Mouse (Mus musculus) neural tube, embryonic 13.5 days (tissue): Measurements from ENCODE around the gene Kazald1. TPM values are rescaled to one million over a fixed set of nuclear protein-coding genes. Genes with fewer than 3 reads are reported as not detected.
A peak's percentile ranks its signal among the peaks of the same experiment; 100 is the strongest.
"Not testable (repeated sequence)": the region's sequence is repeated elsewhere in the genome, so short reads cannot be mapped to it uniquely, and the experiment has no call there.

Experiments used
- ATAC-seq: fragments of 200-750 bp; cut with Nextera tagmentation; 2 replicates; pipeline ENCODE4 v1.8.0; 2017; ENCODE audit warnings: low read depth, mild to moderate bottlenecking, moderate TSS enrichment, moderate library complexity
- H3K27ac ChIP-seq: fragments of 300-500 bp; sonication (generic); replicated peaks from 2 replicates; pipeline ENCODE4 v1.5.1; 2015; ENCODE audit warnings: moderate library complexity, mild to moderate bottlenecking, inconsistent platforms
- H3K27me3 ChIP-seq: fragments of 300-500 bp; sonication (generic); 2 replicates; pipeline ENCODE4 v1.6.1; 2015; ENCODE audit warnings: mild to moderate bottlenecking, inconsistent platforms
- H3K36me3 ChIP-seq: fragments of 300-500 bp; sonication (generic); 2 replicates; pipeline ENCODE4 v1.6.1; 2015; ENCODE audit warnings: mild to moderate bottlenecking, inconsistent platforms
- H3K4me1 ChIP-seq: fragments of 300-500 bp; sonication (generic); replicated peaks from 2 replicates; pipeline ENCODE4 v1.6.1; 2015; ENCODE audit warnings: inconsistent platforms
- H3K4me2 ChIP-seq: fragments of 300-500 bp; sonication (generic); 2 replicates; pipeline ENCODE4 v1.6.1; 2015; ENCODE audit warnings: inconsistent platforms, mild to moderate bottlenecking, moderate library complexity
- H3K4me3 ChIP-seq: fragments of 300-500 bp; sonication (generic); 2 replicates; pipeline ENCODE4 v1.5.1; 2015; ENCODE audit warnings: mild to moderate bottlenecking, inconsistent platforms
- H3K9ac ChIP-seq: fragments of 300-500 bp; sonication (generic); 2 replicates; pipeline ENCODE4 v1.6.1; 2015; ENCODE audit warnings: moderate library complexity, mild to moderate bottlenecking, inconsistent platforms
- H3K9me3 ChIP-seq: fragments of 300-500 bp; sonication (generic); 2 replicates; pipeline ENCODE4 v1.6.1; 2016; ENCODE audit warnings: inconsistent platforms
- WGBS: fragments of 180-500 bp; shearing (Covaris S2); methylation state at CpG from one replicate; pipeline ENCODE4 v1.1.7; 2015; 5-methylcytosine and 5-hydroxymethylcytosine counted together
- polyA plus RNA-seq: library from polyadenylated mRNA; unstranded; fragments of >200 nt; fragmentation: Nextera tagmentation; extraction: Ambion mirVana; gene quantifications from 2 replicates; pipeline ENCODE4 v1.2.1, GENCODE M21; 2015

Kazald1 gene
- polyA plus RNA-seq, 1 experiment from 2014 or later = 2.5 TPM

- not testable (repeated sequence) for H3K36me3 ChIP-seq, H3K4me2 ChIP-seq, H3K9ac ChIP-seq, ATAC-seq, H3K4me3 ChIP-seq, H3K27ac ChIP-seq, H3K4me1 ChIP-seq, H3K9me3 ChIP-seq
- H3K27me3 ChIP-seq = peaks cover 14% of the 10 kb centered on the region; the same call in 1 of the 2 replicates
- 95% methylated on average over 7 of the region's 7 CpGs for WGBS
Measured at GRCm38 (mm10) chr19:45038198-45038597, 36.8 kb upstream of the Kazald1 start.

DNA sequence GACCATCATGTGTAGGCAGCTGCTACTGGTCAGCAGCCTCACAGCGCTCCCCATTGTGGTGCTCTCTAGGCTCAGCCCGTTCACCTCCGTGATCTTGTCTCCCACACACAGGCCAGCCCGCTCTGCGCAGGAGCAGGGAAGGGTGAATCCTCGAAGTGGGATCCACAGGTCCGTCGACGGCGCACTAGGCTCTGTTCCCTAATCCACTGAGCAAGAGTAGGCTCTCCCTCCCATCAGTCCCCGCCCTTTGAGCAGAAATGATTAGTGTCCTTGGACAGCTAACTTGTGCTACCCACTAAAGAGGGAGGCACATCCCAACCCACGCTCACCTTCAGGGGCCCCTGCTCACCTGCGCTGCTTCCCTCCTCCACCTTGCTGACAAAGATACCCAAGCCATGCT, 34.8 kb upstream of the Kazald1 start:
- Histone ChIP-seq H3K4me2 (no peak overlapping the region), H3K9ac (no peak overlapping the region), H3K27me3 (peaks cover 29% of the 10 kb centered on the region), H3K36me3 (no peaks in the 10 kb centered on the region), H3K4me3 (no peak overlapping the region), H3K4me1 (0 out of 2 replicates have a peak, but pooled peaks cover 2% of the 10 kb centered on the region), H3K9me3 (no peaks in the 10 kb centered on the region), H3K27ac (no peak overlapping the region)
- 57% methylated on average over 13 of the region's 13 CpGs for WGBS
- peak; percentile 8; the same call in 1 of the 2 replicates for ATAC-seq

GRCm38 (mm10) chr19:45044389-45044927, 30.6 kb upstream of the Kazald1 start:
- peaks cover 33% of the 10 kb centered on the region for H3K4me1 ChIP-seq
- no peak overlapping the region for H3K27ac ChIP-seq
- peaks cover 34% of the 10 kb centered on the region for H3K27me3 ChIP-seq
- H3K4me3 ChIP-seq = no peak overlapping the region
- H3K4me2 ChIP-seq = no peak overlapping the region
- no peak overlapping the region for H3K9ac ChIP-seq
- peaks cover under 1% of the 10 kb centered on the region; the same call in 1 of the 2 replicates for H3K36me3 ChIP-seq
- 59% methylated on average over 11 of the region's 11 CpGs for WGBS
- H3K9me3 ChIP-seq = no peaks in the 10 kb centered on the region
- no peak for ATAC-seq

DNA sequence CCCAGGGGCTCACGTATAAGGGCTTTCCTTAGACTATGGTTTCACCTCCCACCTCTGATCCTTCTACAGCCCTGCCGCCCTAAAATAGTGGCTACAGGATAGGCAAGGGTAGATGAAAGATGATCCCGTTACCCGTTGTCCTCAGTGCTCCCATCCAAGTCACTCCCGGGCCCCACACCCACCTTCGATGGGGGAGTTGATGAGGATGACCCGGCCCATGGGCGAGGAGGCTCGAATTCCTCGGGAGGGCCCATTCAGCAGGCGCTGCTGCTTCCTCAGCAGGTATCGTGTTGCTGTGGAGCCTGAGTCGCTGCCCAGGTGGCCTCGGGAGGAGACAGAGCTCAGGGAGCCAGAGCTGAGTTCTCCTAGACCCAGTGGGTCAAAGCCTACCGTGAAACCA, 29.8 kb upstream of the Kazald1 start:
- no peak overlapping the region for H3K27ac ChIP-seq
- H3K27me3 ChIP-seq = peaks cover 28% of the 10 kb centered on the region
- peaks cover 40% of the 10 kb centered on the region for H3K4me1 ChIP-seq
- 47% methylated on average over 15 of the region's 15 CpGs for WGBS
- H3K9me3 ChIP-seq = no peaks in the 10 kb centered on the region
- peaks cover 8% of the 10 kb centered on the region for H3K36me3 ChIP-seq
- ATAC-seq = no peak
- no peak overlapping the region for H3K4me3 ChIP-seq
- no peak overlapping the region for H3K4me2 ChIP-seq
- no peak overlapping the region for H3K9ac ChIP-seq

- Histone ChIP-seq H3K4me3 (peak within 1 kb of the TSS; percentile 59), H3K9me3 (no peaks in the 10 kb centered on the region), H3K27ac (peak within 1 kb of the TSS; percentile 93), H3K36me3 (peaks cover 12% of the 10 kb centered on the region), H3K27me3 (peaks cover 27% of the 10 kb centered on the region), H3K9ac (peak within 1 kb of the TSS; percentile 82), H3K4me2 (peak within 1 kb of the TSS; percentile 81), H3K4me1 (peaks cover 44% of the 10 kb centered on the region)
- 83% methylated on average over 5 of the region's 5 CpGs for WGBS
- no peak for ATAC-seq
Measured at GRCm38 (mm10) chr19:45045651-45046050, 29.4 kb upstream of the Kazald1 start, which contains the start of gene Pdzd7. Gene Pdzd7 (minus strand): TSS chr19:45045717.

DNA sequence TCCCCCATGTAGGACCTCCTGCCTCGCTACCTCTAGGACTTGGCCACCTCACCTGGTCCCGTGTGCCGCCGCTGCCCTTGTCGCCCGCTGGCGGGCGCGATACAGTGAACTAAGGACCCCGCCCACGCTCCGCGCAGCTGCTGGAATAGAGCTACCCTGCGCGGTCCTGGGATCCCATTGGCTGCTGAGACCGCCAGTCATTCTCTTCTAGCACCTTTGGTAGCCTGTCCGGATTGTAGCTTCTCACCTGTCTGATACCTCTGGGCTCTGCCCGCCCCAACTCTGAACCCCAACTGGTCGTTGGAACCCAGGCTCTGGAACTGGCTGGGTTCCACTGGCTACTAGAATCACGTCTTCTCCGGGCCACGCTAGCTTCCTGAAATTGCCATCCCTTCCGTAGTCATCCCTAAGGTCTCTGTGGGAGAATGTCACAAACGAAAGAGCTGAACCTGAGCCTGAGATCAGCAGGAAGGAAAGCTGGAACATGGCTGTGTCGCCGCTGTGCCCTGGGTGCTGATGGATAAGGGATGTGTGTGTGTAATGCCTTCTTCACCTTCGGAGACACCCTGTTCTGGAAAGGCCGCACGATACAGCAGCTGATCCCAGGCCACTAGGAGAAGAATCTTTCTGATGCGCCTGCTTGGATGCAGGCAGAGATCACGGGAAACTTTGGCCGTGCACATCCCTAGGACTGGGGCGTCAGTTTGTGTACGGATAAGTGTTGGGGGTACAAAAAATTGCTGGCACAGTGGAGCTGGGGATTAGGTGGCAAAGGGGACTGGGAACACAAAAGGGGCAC, 28.3 kb upstream of the Kazald1 start:
- Histone ChIP-seq H3K9ac (peak overlapping the region; percentile 82), H3K9me3 (no peaks in the 10 kb centered on the region), H3K36me3 (peaks cover 23% of the 10 kb centered on the region), H3K4me1 (peaks cover 44% of the 10 kb centered on the region), H3K4me2 (peak overlapping the region; percentile 81), H3K27ac (peak overlapping the region; percentile 93), H3K27me3 (peaks cover 27% of the 10 kb centered on the region), H3K4me3 (peak overlapping the region; percentile 59)
- peak; percentile 64 for ATAC-seq
- WGBS = 2% methylated on average over 34 of the region's 34 CpGs

GRCm38 (mm10) chr19:45047417-45047934, 27.6 kb upstream of the Kazald1 start, which contains the start of gene Sfxn3:
Gene Sfxn3 (plus strand): TSS chr19:45047503.
- Histone ChIP-seq H3K4me3 (peak within 1 kb of the TSS; percentile 59), H3K4me1 (peaks cover 44% of the 10 kb centered on the region), H3K36me3 (peaks cover 30% of the 10 kb centered on the region), H3K27ac (peak within 1 kb of the TSS; percentile 93), H3K4me2 (peak within 1 kb of the TSS; percentile 81), H3K9me3 (no peaks in the 10 kb centered on the region), H3K27me3 (peaks cover 27% of the 10 kb centered on the region), H3K9ac (peak within 1 kb of the TSS; percentile 82)
- 0% methylated on average over 26 of the region's 26 CpGs for WGBS
- peak; percentile 88 for ATAC-seq

DNA sequence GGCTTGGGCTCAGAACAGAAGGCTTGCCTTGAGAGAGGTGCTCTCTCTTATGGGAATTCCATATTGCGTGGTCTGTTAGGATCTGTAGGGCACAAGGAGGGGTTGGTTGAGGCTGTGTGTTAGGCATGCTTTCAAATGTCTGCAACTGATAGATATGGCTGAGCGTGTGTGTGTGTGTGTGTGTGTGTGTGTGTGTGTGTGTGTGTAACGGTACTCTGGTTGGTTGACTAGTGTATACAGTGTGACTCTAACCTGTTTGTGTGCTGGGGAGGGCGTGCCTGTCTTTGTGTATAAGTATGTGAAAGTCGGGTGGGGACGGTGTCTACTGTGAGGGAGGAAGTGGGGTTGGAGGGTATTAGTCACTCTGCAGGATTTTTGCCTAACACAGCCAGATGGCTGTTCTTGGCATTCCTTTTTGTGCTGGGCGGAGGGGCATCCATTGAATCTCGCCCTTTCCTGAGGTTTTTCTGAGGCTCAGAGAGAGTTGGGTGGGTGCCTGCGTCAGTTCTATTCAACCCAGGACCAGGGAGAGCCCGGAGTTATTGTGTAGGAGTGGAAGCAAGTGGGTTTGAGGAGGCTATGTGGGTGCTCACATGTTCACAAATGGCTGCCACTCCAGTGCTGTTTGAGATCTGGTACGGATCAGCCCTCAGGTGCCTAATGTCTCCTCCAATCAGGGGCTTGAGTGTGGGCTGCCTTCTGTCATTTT, 27.0 kb upstream of the Kazald1 start:
- Histone ChIP-seq H3K4me3 (peak overlapping the region; percentile 59), H3K27me3 (peaks cover 26% of the 10 kb centered on the region), H3K9ac (peak overlapping the region; percentile 82), H3K36me3 (peaks cover 37% of the 10 kb centered on the region), H3K4me1 (peaks cover 44% of the 10 kb centered on the region), H3K27ac (peak overlapping the region; percentile 93), H3K9me3 (no peaks in the 10 kb centered on the region), H3K4me2 (peak overlapping the region; percentile 81)
- peak; percentile 75 for ATAC-seq
- 43% methylated on average over 11 of the region's 11 CpGs for WGBS

DNA sequence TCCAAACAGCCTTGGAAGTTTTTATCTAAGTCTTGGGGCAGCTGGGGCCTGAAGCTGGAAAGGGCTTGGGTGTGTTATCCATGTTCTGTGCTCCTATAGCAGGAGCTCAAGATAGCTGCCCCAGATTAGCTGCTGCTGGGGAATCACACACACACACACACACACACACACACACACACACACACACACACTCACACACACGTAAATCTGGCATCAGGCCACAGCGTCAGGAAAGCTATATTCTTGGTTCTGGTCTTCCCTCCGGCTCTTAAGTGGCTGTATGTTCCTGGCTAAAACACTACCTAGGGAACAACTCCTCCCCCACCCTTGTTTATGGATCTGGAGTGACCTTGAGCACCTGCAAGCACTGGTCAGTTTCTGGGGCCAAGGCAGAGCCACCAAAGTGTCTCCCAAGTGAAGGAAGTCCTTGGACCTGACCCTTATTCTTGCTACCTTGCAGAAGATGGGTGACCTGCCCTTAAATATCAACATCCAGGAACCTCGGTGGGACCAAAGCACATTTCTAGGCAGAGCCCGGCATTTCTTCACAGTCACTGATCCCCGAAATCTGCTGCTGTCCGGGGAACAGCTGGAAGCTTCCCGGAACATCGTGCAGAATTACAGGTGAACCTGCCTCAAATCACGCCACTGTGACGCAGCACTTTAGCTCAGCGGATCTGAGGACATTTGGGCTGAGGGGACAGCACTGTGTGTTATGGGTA, 26.2 kb upstream of the Kazald1 start:
- ATAC-seq = no peak
- Histone ChIP-seq H3K4me2 (peak overlapping the region; percentile 81), H3K9ac (peak overlapping the region; percentile 82), H3K36me3 (peaks cover 44% of the 10 kb centered on the region), H3K4me3 (peak overlapping the region; percentile 59), H3K27me3 (peaks cover 22% of the 10 kb centered on the region), H3K27ac (peak overlapping the region; percentile 93), H3K4me1 (peaks cover 44% of the 10 kb centered on the region), H3K9me3 (no peaks in the 10 kb centered on the region)
- 85% methylated on average over 12 of the region's 12 CpGs for WGBS

GRCm38 (mm10) chr19:45049523-45049922, 25.5 kb upstream of the Kazald1 start:
- peaks cover 42% of the 10 kb centered on the region for H3K4me1 ChIP-seq
- no peak for ATAC-seq
- peaks cover 51% of the 10 kb centered on the region for H3K36me3 ChIP-seq
- H3K9me3 ChIP-seq = no peaks in the 10 kb centered on the region
- peak overlapping the region; percentile 81 for H3K4me2 ChIP-seq
- 78% methylated on average over 9 of the region's 9 CpGs for WGBS
- H3K27ac ChIP-seq = no peak overlapping the region
- H3K4me3 ChIP-seq = no peak overlapping the region; the same call in 1 of the 2 replicates
- H3K9ac ChIP-seq = 0 out of 2 replicates have a peak overlapping the region, but pooled peaks have one; percentile 12
- peaks cover 17% of the 10 kb centered on the region for H3K27me3 ChIP-seq

DNA sequence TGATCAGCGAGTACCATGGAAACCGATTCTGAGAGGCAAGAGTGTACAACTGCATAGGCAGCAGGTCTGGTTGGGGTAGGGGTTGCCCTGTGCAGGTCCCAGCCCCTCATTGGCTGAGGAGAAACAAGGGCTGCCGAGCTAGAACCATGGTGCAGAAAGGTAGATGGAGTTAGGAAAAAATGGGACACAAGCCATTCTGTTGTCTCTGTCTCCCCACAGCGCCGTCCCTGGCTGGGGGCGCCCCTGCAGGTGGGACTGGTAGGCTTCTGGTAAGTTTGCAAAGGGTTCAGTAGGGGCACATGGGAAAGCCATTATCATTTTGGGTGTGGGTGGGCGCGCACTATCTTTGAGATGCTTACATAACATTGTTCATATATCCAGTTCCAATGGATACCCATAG, 21.6 kb upstream of the Kazald1 start:
- 89% methylated on average over 8 of the region's 8 CpGs for WGBS
- no peak for ATAC-seq
- H3K36me3 ChIP-seq = peaks cover 60% of the 10 kb centered on the region

More for the DNA sequence above, 21.6 kb upstream of the Kazald1 start:
- H3K4me3 ChIP-seq = no peak overlapping the region
- H3K27ac ChIP-seq = no peak overlapping the region
- no peaks in the 10 kb centered on the region for H3K27me3 ChIP-seq
- no peaks in the 10 kb centered on the region for H3K9me3 ChIP-seq
- no peak overlapping the region for H3K4me2 ChIP-seq
- H3K9ac ChIP-seq = no peak overlapping the region
- H3K4me1 ChIP-seq = peaks cover 44% of the 10 kb centered on the region
